Mouse (Mus musculus): Measurements from ENCODE around the gene Slc16a12.

Gene Slc16a12

DNA sequence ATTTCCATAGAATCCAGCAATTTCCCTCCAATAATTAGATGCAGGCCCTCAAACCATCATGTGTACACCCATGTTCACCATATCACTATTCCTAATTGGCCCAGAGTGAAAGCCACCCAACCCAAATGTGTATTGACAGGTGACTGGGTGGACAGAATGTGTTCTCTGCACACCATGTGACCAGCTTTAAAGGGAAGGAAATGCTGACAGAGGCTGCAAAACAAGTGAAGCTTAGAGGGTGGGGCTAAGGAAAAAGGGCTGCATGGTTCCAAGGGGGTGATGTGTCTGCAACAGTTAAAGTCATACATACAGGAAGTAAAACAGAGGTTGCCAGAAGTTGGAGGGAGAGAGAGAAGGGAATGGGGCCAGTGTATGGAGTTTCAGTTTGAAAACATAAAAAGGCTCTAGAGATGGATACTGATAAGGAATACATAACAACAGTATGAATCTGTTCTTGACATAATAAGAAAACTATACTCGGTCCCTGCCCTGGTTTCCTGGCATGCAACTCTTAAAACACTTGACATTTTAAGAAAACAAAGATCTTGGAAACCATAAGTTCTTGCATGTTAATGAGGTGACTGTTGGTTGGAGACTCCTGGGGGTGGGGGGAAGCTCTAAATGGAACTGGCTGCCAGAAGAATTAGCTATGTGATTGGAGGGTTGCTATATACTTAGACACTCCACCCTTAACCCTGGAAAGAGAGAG, 20.7 kb downstream of the Slc16a12 start:
- no peak for DNase-seq

DNA sequence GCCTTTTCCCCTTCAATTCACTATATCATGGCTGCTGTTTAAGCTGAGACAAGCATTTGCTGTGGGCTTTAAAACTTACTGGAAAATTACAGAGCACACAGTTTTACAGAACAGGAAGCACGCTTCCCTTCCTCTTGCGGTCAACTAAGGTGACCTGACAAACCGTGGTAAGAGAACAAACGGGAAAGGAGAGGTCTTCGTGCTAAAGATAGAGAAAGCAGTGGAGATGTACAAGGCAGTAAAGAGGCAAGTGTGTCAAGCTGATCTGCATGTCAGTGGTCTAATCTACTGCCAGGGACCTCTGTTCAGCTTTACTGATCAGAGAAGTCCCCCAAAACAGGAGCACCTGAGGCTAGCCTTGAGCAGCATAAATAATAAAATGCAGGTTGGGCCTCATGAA, 21.7 kb downstream of the Slc16a12 start:
- DNase-seq: no peak

DNA sequence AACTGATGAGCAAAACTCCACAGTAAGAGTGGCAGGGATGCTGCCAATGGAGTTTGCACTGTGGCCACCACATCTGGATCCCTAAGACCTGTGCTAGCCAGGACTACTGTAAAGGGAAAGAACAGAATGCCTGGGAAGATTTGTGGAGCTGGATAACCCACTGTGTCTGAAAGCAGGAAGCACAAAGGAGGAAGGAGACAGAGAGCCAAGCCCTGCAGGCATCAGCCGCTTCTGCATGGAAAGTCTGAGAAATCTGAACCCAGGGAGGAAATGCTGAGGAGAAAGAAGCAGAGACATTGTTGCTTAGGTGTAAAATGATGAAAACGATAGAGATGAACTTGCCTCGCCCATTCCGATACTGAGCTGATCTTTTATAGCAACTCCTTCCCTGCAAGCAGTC, 22.5 kb downstream of the Slc16a12 start:
- DNase-seq: no peak

DNA sequence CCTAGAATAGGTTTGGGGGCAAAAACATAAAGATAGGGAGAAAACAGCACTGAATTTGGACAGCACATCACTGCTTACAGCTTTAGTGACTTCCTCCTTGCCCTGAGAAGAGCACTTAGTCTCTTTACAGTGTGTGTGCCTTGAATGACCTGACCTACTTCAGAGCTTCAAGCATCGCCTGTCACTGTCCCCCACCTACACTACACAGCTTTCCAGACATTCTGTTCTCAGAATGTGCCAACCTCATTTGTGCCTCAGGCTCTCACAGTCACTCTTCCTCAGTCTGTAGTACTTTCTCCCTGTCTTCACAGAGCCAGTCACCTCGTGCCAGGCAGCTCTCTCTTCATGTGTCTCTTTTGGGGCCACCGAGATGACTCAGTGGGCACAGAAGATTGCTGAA, 24.5 kb downstream of the Slc16a12 start:
- DNase-seq: peak in 1 of 2 experiments; percentile 7

DNA sequence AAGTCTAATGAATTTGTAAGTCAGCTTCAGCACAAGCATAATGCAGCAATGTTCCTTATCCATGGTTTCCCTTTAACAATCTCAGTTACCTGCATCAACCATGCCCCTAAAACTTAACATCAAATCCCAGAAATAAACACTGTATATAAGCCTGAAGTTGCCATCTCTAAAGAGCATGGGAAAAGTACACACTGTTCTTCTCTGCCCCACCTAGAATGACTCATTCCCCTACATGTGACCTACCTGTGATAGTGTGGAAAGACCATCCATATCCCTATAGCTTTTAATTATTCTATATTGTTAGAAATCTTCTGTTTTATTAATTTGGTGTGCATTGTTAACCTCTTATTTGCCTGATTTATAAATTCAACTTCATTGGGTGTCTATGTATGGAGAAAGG, 27.0 kb downstream of the Slc16a12 start:
- no peak for DNase-seq

GRCm38 (mm10) chr19:34718963-34719362, 28.1 kb downstream of the Slc16a12 start:
- DNase-seq: no peak

DNA sequence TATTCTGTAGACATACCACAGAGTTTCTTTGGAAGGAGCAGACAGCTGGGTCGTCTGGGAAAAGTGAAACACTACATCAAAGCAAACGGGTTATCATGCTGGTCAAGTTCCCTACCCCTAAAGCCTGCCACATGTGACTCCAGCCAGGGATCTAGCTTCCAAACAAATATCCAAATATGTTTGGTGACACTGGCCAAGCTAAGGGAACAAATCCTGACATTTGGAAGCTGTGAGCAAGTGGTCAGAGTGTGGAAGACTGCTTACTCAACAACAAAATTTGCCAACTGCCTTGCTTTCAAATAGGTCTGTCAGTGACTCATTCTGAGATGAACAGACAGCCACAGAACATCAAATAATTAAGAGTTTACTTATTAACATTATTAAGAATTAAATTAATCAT, 28.6 kb downstream of the Slc16a12 start:
- no peak for DNase-seq

GRCm38 (mm10) chr19:34715895-34716294, 31.2 kb downstream of the Slc16a12 start:
- no peak for DNase-seq

DNA sequence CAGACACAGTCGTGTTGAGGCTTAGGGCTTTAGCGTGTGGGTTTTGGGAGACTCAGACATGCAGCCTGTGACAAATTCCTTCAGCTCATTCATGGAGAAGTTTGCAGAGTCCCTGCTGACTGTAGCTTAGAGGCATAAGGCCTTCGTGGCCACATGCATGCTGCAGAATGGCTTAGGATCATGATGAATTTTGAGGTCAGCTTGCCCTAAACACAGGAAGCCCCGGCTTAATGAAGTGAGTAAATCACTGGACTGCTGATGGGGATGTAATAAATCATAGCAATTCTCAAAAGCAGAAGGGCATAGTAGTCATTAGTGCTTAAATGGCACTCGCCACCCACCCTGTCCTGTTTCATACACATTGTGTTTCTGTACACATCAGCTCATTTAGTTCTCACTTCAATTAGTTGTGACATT, 32.8 kb downstream of the Slc16a12 start:
- DNase-seq: no peak

GRCm38 (mm10) chr19:34712050-34712449, 35.0 kb downstream of the Slc16a12 start:
- DNase-seq: no peak

DNA sequence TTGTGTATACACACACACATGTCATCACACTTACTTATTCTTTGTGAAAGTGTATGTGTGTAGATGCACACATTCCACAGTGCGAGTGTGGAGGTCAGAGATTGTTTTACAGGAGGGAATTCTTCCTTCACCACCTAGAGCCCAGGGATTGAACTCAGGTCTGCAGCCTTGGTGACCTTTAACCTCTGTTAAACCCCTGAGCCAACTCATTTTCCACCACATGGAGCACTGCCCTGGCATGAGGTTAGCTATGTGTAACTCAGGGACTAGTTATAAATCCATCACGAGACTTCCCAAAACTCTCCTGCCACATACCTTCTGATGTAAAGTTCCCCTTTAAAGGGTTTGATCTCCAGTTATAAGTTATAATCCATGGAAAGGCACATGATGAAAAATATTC, 38.9 kb downstream of the Slc16a12 start:
- DNase-seq: no peak

DNA sequence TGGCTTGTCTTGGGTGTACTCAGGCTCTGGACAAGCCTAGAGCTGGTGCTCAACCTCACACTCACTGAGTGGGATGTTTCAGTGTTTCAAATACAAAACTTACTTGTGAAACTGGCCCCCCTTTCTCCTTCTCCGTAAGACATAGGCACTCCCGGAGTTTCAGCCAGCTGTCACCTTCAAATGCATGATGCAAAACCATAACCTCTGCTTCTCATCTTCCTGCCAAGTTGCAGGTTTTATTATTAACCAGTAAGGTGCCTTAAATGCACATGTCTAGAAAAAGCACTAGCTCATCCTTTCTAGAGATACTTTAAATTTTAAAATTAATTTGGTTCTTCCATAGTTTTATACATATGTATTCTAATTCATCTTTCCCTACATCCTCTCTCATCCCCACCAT, 39.5 kb downstream of the Slc16a12 start:
- DNase-seq: no peak

- no peak for DNase-seq
These were observed 40.8 kb downstream of the Slc16a12 start for GRCm38 (mm10) chr19:34706261-34706660.

DNA sequence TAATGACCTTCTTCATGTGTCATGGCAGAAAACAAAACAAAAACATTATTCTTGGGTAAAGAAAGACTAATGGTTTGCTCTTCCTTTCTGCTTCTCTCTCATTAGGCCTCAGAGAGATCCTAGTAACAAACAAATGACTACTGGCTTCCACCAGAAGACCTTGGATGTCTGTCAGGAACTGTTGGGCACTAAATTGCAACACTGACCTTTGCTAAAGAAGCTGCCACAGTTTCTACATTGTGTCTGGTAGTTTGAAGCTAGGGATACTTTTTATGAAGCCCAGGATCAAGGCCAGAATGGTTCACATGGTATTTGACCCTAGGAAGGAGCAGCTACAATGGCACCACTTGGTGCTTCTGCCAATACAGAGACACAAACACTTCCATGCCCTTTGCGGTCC, 41.9 kb downstream of the Slc16a12 start:
- no peak for DNase-seq

GRCm38 (mm10) chr19:34699300-34699699, 47.8 kb downstream of the Slc16a12 start:
- DNase-seq: no peak

- no peak for DNase-seq
These were observed 48.2 kb downstream of the Slc16a12 start for GRCm38 (mm10) chr19:34698852-34699251.

GRCm38 (mm10) chr19:34698432-34698831, 48.7 kb downstream of the Slc16a12 start:
- no peak for DNase-seq

GRCm38 (mm10) chr19:34697461-34697860, 49.6 kb downstream of the Slc16a12 start:
- no peak for DNase-seq

- DNase-seq: no peak
These were observed 50.6 kb downstream of the Slc16a12 start for GRCm38 (mm10) chr19:34696352-34696986.

GRCm38 (mm10) chr19:34691402-34691801, 55.7 kb downstream of the Slc16a12 start:
- no peak for DNase-seq

GRCm38 (mm10) chr19:34685530-34685929, 61.6 kb downstream of the Slc16a12 start:
- DNase-seq: no peak

DNA sequence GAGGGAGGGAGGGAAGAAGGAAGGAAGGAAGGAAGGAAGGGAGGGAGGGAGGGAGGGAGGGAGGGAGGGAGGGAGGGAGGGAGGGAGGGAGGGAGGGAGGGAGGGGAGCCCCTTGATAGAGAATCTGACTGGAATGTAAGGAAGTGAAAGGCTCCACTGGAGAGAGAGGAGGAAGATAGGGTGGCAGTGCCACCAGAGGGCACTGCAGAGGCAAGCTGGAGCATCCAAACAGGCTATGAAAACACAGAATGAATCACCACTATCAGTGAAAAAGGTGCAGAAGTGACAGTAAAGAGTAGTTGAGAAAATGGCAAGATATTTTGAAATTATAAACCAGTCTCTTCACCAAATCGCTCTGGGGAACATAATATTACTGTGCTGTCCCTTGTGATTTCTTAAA, 62.2 kb downstream of the Slc16a12 start:
- peak; percentile 62 to 71 for DNase-seq

GRCm38 (mm10) chr19:34678428-34678827, 68.7 kb downstream of the Slc16a12 start:
- DNase-seq: no peak

GRCm38 (mm10) chr19:34673476-34673875, 73.6 kb downstream of the Slc16a12 start:
- DNase-seq: peak; percentile 33 to 54

GRCm38 (mm10) chr19:34666127-34666526, 81.0 kb downstream of the Slc16a12 start:
- peak; percentile 82 to 89 for DNase-seq

Data from cerebellum, postnatal 14 days (tissue).